Mouse (Mus musculus) kidney, adult 2 months (tissue): ENCODE data around the gene Smim14. TPM values are rescaled to one million over a fixed set of nuclear protein-coding genes. Genes with fewer than 3 reads are reported as not detected.
A peak's percentile ranks its signal among the peaks of the same experiment; 100 is the strongest.

ENCODE experiments used
- DNase-seq: peaks from one replicate; pipeline ENCODE4 v3.0.0; 2021
- H3K27ac ChIP-seq: fragments of 200-500 bp; 2 replicates; pipeline ENCODE4 v1.5.1; 2012; ENCODE audit warnings: low read depth, low read length, control low read depth, inconsistent platforms; ENCODE audit not compliant: insufficient read depth
- H3K27me3 ChIP-seq: fragments of 200-500 bp; replicated peaks from 2 replicates; pipeline ENCODE4 v1.6.1; 2012; ENCODE audit warnings: mild to moderate bottlenecking, moderate library complexity, low read length, inconsistent platforms; ENCODE audit not compliant: control insufficient read depth, insufficient read depth
- H3K36me3 ChIP-seq: fragments of 200-500 bp; 2 replicates; pipeline ENCODE4 v1.6.1; 2012; ENCODE audit warnings: mild to moderate bottlenecking, moderate library complexity, low read length, inconsistent platforms; ENCODE audit not compliant: control insufficient read depth, insufficient read depth
- H3K4me1 ChIP-seq: fragments of 200-500 bp; 2 replicates; pipeline ENCODE4 v1.6.1; 2011; ENCODE audit warnings: low read length; ENCODE audit not compliant: control insufficient read depth, insufficient read depth
- H3K4me3 ChIP-seq: fragments of 200-500 bp; 2 replicates; pipeline ENCODE4 v1.5.1; 2011; ENCODE audit warnings: mild to moderate bottlenecking, low read depth, low read length, control low read depth; ENCODE audit not compliant: insufficient read depth
- CTCF ChIP-seq: fragments of 200-500 bp; conservative IDR thresholded peaks from 2 replicates; pipeline ENCODE4 v1.5.1; 2011; ENCODE audit warnings: low read depth, mild to moderate bottlenecking, control low read depth, low read length, moderate library complexity, mixed read lengths; ENCODE audit not compliant: insufficient read depth, insufficient read length
- POLR2A ChIP-seq: fragments of 200-500 bp; IDR thresholded peaks from one replicate; pipeline ENCODE4 v1.6.1; 2011; ENCODE audit warnings: low read depth, low read length, control low read depth
- WGBS: fragments of 180-500 bp; shearing (Covaris S2); methylation state at CpG from one replicate; pipeline ENCODE4 v1.1.7; 2018; 5-methylcytosine and 5-hydroxymethylcytosine counted together
- polyA plus RNA-seq: library from polyadenylated mRNA; depleted of rRNA; stranded (reverse); fragments of >200 nt; gene quantifications from 2 replicates; pipeline ENCODE4 v1.2.3, GENCODE M21; 2012

The Smim14 gene
- polyA plus RNA-seq, 1 experiment: 114 TPM

DNA sequence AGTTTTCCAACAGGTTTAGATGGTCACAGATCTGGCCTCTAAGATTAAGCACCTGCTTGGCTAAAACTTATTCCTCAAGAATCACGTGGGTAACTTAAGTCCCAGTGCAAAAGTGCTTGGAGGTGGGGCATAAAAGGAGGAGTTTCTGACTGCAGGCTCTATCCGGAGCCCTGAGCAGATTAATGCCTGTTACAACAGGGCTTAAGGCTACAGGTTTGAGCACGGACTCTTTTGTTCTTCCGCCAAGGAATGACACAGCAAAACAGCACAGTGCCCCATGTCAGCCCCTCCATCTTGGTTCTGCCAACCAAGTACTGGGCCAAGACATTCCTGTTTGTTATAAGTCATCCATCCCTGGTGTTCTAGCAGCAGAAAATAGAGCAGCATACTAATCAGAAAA lies 108.7 kb downstream of the Smim14 start:
- peak; percentile 66 for DNase-seq
- H3K36me3 ChIP-seq: no peaks in the 10 kb centered on the region; the same call in 1 of the 2 replicates
- H3K27me3 ChIP-seq: no peaks in the 10 kb centered on the region
- no peak overlapping the region for H3K4me3 ChIP-seq
- H3K27ac ChIP-seq: peak overlapping the region; percentile 45; the same call in 1 of the 2 replicates
- WGBS: 35% methylated on average over 4 of the region's 4 CpGs
- peaks cover 12% of the 10 kb centered on the region for H3K4me1 ChIP-seq
- TF ChIP-seq POLR2A (no peak), CTCF (no peak)

DNA sequence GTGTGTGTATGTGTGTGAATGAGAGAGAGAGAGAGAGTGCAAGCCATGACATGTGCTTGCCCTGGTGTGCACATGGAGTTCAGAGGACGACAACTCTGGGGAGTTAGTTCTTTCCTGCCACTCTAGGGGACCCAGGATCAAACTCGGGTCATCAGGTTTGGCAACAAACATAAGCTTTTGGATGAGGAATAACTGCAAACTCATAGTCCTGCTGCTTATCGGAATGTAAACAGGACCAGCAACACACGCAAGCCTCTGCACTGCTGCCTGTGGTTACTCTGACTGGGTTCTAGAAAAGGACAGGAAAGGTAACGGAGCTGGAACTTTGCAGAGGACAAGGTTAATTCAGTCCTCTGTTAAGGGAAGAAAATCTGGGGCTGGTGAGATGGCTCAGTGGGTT lies 111.7 kb downstream of the Smim14 start:
- no peaks in the 10 kb centered on the region; the same call in 1 of the 2 replicates for H3K36me3 ChIP-seq
- H3K27me3 ChIP-seq: no peaks in the 10 kb centered on the region
- no peak overlapping the region for H3K27ac ChIP-seq
- no peak overlapping the region for H3K4me3 ChIP-seq
- H3K4me1 ChIP-seq: peaks cover 17% of the 10 kb centered on the region
- TF ChIP-seq POLR2A (no peak), CTCF (no peak)
- 83% methylated on average over 5 of the region's 5 CpGs for WGBS
- DNase-seq: no peak

DNA sequence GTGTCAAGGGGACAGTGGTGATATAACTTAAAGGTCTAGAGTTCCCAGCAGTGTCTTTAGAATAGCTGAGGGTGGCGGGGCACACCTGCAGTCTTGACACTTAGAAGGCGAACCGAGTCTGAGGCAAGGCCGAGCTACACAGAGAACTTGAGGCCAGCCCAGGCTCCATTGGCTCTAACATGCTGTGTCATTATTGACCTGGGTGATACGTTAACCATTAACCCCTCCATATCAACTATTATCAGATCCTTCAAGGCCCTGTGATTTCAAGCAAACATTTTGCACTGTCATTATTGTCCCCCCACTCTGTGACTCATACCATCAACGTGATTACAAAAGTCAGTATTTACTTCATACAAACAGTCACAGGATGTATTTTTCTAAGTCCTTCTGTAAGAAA lies 112.8 kb downstream of the Smim14 start:
- Histone ChIP-seq H3K4me1 (peaks cover 17% of the 10 kb centered on the region), H3K4me3 (no peak overlapping the region), H3K27ac (no peak overlapping the region), H3K36me3 (no peaks in the 10 kb centered on the region; the same call in 1 of the 2 replicates), H3K27me3 (no peaks in the 10 kb centered on the region)
- TF ChIP-seq POLR2A (no peak), CTCF (no peak)
- peak; percentile 77 for DNase-seq
- 50% methylated on average over 6 of the region's 6 CpGs for WGBS

DNA sequence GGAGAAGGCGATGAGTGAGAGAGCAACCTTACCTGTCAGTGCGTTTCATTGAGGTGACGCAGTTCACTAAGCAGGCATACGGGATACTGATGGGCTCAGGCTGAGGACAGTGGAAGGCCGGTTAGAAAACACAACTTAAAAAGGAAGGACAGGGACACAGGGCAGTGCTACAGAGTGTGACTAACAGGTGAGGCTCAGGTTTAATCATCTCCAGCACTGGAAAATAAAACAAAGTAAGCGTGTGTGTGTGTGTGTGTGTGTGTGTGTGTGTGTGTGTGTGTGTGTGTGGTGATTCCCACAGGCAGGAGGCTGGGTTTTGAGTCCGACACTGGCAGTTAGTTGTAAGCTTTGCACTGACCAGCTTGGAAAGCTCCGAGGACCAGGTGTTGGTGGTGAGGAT lies 114.2 kb downstream of the Smim14 start:
- Histone ChIP-seq H3K27ac (no peak overlapping the region), H3K27me3 (no peaks in the 10 kb centered on the region), H3K4me3 (no peak overlapping the region), H3K36me3 (no peaks in the 10 kb centered on the region; the same call in 1 of the 2 replicates), H3K4me1 (peaks cover 15% of the 10 kb centered on the region)
- DNase-seq: peak; percentile 67
- WGBS: 65% methylated on average over 8 of the region's 8 CpGs
- TF ChIP-seq CTCF (no peak), POLR2A (no peak)

DNA sequence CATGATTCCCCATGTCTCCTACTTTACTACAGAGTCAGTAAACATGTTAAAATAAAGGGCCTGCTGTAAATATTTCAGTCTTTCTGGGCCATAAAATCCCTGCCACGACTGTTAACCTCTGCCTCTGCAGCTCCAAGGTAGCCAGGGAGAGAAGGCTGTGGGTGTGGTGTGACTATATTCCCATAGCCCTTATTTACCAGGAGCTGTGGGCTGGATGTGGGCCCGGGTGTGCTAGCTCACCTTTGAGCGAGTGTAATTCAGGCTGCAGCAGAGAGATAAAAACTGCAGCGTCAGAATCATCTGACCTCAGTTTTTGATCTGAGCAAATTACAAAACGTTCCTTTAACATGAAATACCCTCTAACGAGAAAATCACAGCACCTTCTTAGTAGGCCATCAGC lies 116.2 kb downstream of the Smim14 start:
- 35% methylated on average over 6 of the region's 6 CpGs for WGBS
- DNase-seq: peak; percentile 25
- peaks cover 15% of the 10 kb centered on the region for H3K4me1 ChIP-seq
- H3K27ac ChIP-seq: 0 out of 2 replicates have a peak overlapping the region, but pooled peaks have one; percentile 28
- H3K4me3 ChIP-seq: no peak overlapping the region
- no peaks in the 10 kb centered on the region; the same call in 1 of the 2 replicates for H3K36me3 ChIP-seq
- TF ChIP-seq CTCF: no peak
- TF ChIP-seq POLR2A: no peak
- H3K27me3 ChIP-seq: no peaks in the 10 kb centered on the region

- Histone ChIP-seq H3K4me3 (no peak overlapping the region), H3K27me3 (no peaks in the 10 kb centered on the region), H3K27ac (no peak overlapping the region), H3K4me1 (peaks cover 10% of the 10 kb centered on the region; the same call in 1 of the 2 replicates), H3K36me3 (no peaks in the 10 kb centered on the region; the same call in 1 of the 2 replicates)
- DNase-seq: no peak
- TF ChIP-seq POLR2A (no peak), CTCF (no peak)
- 83% methylated on average over 10 of the region's 10 CpGs for WGBS
These were observed 117.8 kb downstream of the Smim14 start for GRCm38 (mm10) chr5:65419136-65419535.

GRCm38 (mm10) chr5:65415653-65416458 lies 121.1 kb downstream of the Smim14 start:
- no peak for DNase-seq
- 58% methylated on average over 26 of the region's 26 CpGs for WGBS
- Histone ChIP-seq H3K36me3 (no peaks in the 10 kb centered on the region; the same call in 1 of the 2 replicates), H3K27me3 (no peaks in the 10 kb centered on the region), H3K4me3 (no peak overlapping the region), H3K4me1 (no peaks in the 10 kb centered on the region), H3K27ac (no peak overlapping the region)
- TF ChIP-seq CTCF (no peak), POLR2A (no peak)
